In the genomic region with DNA sequence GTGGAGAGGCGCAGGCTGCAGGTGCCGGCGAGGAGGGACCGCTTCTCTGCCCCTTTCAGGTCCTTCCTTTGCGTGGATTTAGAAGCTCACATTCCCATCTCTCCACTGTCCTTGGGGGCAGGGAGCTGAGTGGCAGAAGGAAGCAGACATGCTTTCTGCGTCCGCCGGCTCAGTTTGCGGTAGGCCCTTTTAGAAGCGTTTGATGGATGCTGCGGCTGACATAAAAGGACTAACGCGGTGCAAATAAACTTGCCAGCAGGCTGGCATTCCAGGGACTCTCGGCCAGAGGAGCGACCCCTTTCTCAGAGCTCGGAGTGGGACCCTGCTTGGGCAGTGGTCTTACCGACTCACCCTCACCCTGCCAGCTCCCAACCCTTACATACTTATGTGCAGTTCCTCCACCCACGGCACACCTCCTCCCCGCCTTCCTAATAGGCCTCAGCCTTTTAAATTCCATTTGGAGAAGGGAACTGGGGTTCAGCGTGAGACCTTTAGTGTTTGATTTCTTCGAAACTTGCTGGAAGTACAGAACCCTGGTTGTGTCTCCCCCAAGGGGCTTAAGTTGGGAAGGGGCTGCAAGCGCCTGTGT, we compare ENCODE assay signal across 8 mouse cellular contexts. TPM values are rescaled to one million over a fixed set of nuclear protein-coding genes. Genes with fewer than 3 reads are reported as not detected.
DNase-seq lines count a peak whose midpoint lies in the region; ATAC-seq and TF ChIP-seq lines count a peak whose summit lies in the region.

No protein-coding gene starts in this region.

- peak overlapping the region; percentile 85 for H3K27ac ChIP-seq in embryonic facial prominence, embryonic 10.5 days (replicated peaks)
- H3K27ac ChIP-seq in intestine, embryonic 15.5 days: peak overlapping the region; percentile 76
- H3K27ac ChIP-seq in midbrain, postnatal 0 days (ENCODE audit: low read depth, low read length): peak overlapping the region; percentile 89

- no peaks in the 10 kb centered on the region for H3K9me3 ChIP-seq in embryonic facial prominence, embryonic 10.5 days
- no peaks in the 10 kb centered on the region for H3K9me3 ChIP-seq in intestine, embryonic 15.5 days
- H3K9me3 ChIP-seq in midbrain, postnatal 0 days (ENCODE audit: low read length): no peaks in the 10 kb centered on the region

- peak overlapping the region; percentile 67 for H3K9ac ChIP-seq in intestine, embryonic 15.5 days
- H3K9ac ChIP-seq in midbrain, postnatal 0 days (replicated peaks; ENCODE audit: low read length, poor library complexity, severe bottlenecking): peak overlapping the region; percentile 75

- no peaks in the 10 kb centered on the region for H3K27me3 ChIP-seq in embryonic facial prominence, embryonic 10.5 days (replicated peaks; ENCODE audit: low read depth, poor library complexity, severe bottlenecking)
- H3K27me3 ChIP-seq in intestine, embryonic 15.5 days (replicated peaks): no peaks in the 10 kb centered on the region
- no peaks in the 10 kb centered on the region for H3K27me3 ChIP-seq in midbrain, postnatal 0 days (ENCODE audit: insufficient read depth, low read length)

- H3K4me2 ChIP-seq in intestine, embryonic 15.5 days (replicated peaks): peak overlapping the region; percentile 92
- peak overlapping the region; percentile 87 for H3K4me2 ChIP-seq in midbrain, postnatal 0 days (ENCODE audit: low read depth, low read length, poor library complexity, severe bottlenecking)

- no peaks in the 10 kb centered on the region for H3K36me3 ChIP-seq in embryonic facial prominence, embryonic 10.5 days (replicated peaks)
- H3K36me3 ChIP-seq in intestine, embryonic 15.5 days: no peaks in the 10 kb centered on the region
- no peaks in the 10 kb centered on the region for H3K36me3 ChIP-seq in midbrain, postnatal 0 days (ENCODE audit: insufficient read depth, low read length)

- peaks cover 32% of the 10 kb centered on the region for H3K4me1 ChIP-seq in embryonic facial prominence, embryonic 10.5 days
- peaks cover 19% of the 10 kb centered on the region for H3K4me1 ChIP-seq in intestine, embryonic 15.5 days (replicated peaks)
- peaks cover 9% of the 10 kb centered on the region for H3K4me1 ChIP-seq in midbrain, postnatal 0 days (ENCODE audit: insufficient read depth, low read length)

- no peak for ATAC-seq in intestine, embryonic 15.5 days
- ATAC-seq in midbrain, postnatal 0 days (ENCODE audit: low FRiP score): peak; percentile 28; the same call in 1 of the 2 replicates

- TF ChIP-seq CTCF in midbrain, postnatal 0 days (IDR thresholded peaks at IDR 0.05): no peak

- 3% methylated on average over 22 of the region's 22 CpGs for WGBS in embryonic facial prominence, embryonic 10.5 days
- 4% methylated on average over 22 of the region's 22 CpGs for WGBS in intestine, embryonic 15.5 days
- WGBS in midbrain, postnatal 0 days: 2% methylated on average over 22 of the region's 22 CpGs

- peak overlapping the region; percentile 81 for H3K4me3 ChIP-seq in embryonic facial prominence, embryonic 10.5 days
- H3K4me3 ChIP-seq in intestine, embryonic 15.5 days (replicated peaks): peak overlapping the region; percentile 75
- H3K4me3 ChIP-seq in midbrain, postnatal 0 days (ENCODE audit: low read depth, low read length): peak overlapping the region; percentile 70

- peak; percentile 32 for DNase-seq in embryo, embryonic 11.5 days (ENCODE audit: low read depth, low spot score)
- DNase-seq in embryo, embryonic 11 days: no peak
- DNase-seq in 416B (ENCODE audit: low read depth): peak; percentile 32
- DNase-seq in embryonic facial prominence, embryonic 10.5 days (ENCODE audit: low spot score): no peak
- DNase-seq in midbrain, postnatal 0 days (ENCODE audit: low spot score): no peak
- no peak for DNase-seq in left cerebral cortex, adult 18-20 months (ENCODE audit: low spot score in 2 of 2)
- DNase-seq in urinary bladder, postnatal 4 days (ENCODE audit: low spot score in 2 of 2): no peak

RNA-seq across cellular contexts. Expression of gene Gnb5, which starts 8.5 kb away (rescaled TPM):
- 22.4 and 24.5 TPM in 2 replicates for polyA plus RNA-seq in embryonic facial prominence, embryonic 10.5 days (2016; fragmentation: Nextera tagmentation; extraction: Ambion mirVana)
- polyA plus RNA-seq in intestine, embryonic 15.5 days (2015; fragmentation: Nextera tagmentation; extraction: Ambion mirVana): 18.5 and 20.3 TPM in 2 replicates
- 76.9 and 79.4 TPM in 2 replicates for total RNA-seq in midbrain, postnatal 0 days (2014; rRNA removed)
- polyA plus RNA-seq in midbrain, postnatal 0 days (2015; fragmentation: Nextera tagmentation; extraction: Ambion mirVana): 97.2 and 97.5 TPM in 2 replicates
- 100 to 1,000 TPM; 161 to 167 TPM for total RNA-seq in left cerebral cortex, adult 18-20 months (2021)

RNA-seq across cellular contexts. Expression of gene Bcl2l10, which starts 32.9 kb away (rescaled TPM):
- polyA plus RNA-seq in embryonic facial prominence, embryonic 10.5 days (2016; fragmentation: Nextera tagmentation; extraction: Ambion mirVana): not detected in 2 replicates
- polyA plus RNA-seq in intestine, embryonic 15.5 days (2015; fragmentation: Nextera tagmentation; extraction: Ambion mirVana): not detected in 2 replicates
- not detected in 2 replicates for total RNA-seq in midbrain, postnatal 0 days (2014; rRNA removed)
- not detected in 2 replicates for polyA plus RNA-seq in midbrain, postnatal 0 days (2015; fragmentation: Nextera tagmentation; extraction: Ambion mirVana)
- not detected for total RNA-seq in left cerebral cortex, adult 18-20 months (2021)

Comparison
In these comparisons a context has a peak if more than half of its experiments do, and no peak if none do; other contexts are left out.
1. DNase-seq: peak in embryo, embryonic 11.5 days (single experiment) and 416B (single experiment); none in embryo, embryonic 11 days (single experiment), embryonic facial prominence, embryonic 10.5 days (single experiment), midbrain, postnatal 0 days (single experiment), left cerebral cortex, adult 18-20 months (0 of 2) and urinary bladder, postnatal 4 days (0 of 2).
2. Peak in every context shown above with its lines, with median percentiles within 50 percentile points of each other: H3K27ac ChIP-seq and H3K4me3 ChIP-seq.